Mouse (Mus musculus) bone marrow, adult 2 months (tissue): Measurements from ENCODE around the gene Actn3. TPM values are rescaled to one million over a fixed set of nuclear protein-coding genes. Genes with fewer than 3 reads are reported as not detected.
A peak's percentile ranks its signal among the peaks of the same experiment; 100 is the strongest.

ENCODE experiments used
- H3K27ac ChIP-seq: fragments of 200-500 bp; 2 replicates; pipeline ENCODE4 v1.5.1; 2012; ENCODE audit warnings: low read depth, mild to moderate bottlenecking, control low read depth, inconsistent platforms, low read length; ENCODE audit not compliant: control insufficient read depth, poor library complexity, insufficient read depth
- H3K4me1 ChIP-seq: fragments of 200-500 bp; 2 replicates; pipeline ENCODE4 v1.6.1; 2011; ENCODE audit warnings: low read length; ENCODE audit not compliant: control insufficient read depth, insufficient read depth
- H3K4me3 ChIP-seq: fragments of 200-500 bp; replicated peaks from 2 replicates; pipeline ENCODE3; 2011; ENCODE audit warnings: mild to moderate bottlenecking, low read depth, low read length, control low read depth; ENCODE audit not compliant: control insufficient read depth
- CTCF ChIP-seq: fragments of 200-500 bp; IDR thresholded peaks from 2 replicates; pipeline ENCODE4 v1.5.1; 2011; ENCODE audit warnings: low read length, control low read depth; ENCODE audit not compliant: control insufficient read depth, insufficient read depth
- POLR2A ChIP-seq: fragments of 200-500 bp; IDR thresholded peaks from 2 replicates; pipeline ENCODE4 v1.6.1; 2011; ENCODE audit warnings: low read depth, mild to moderate bottlenecking, control low read depth, low read length, borderline replicate concordance; ENCODE audit not compliant: control insufficient read depth
- WGBS: fragments of 180-500 bp; shearing (Covaris S2); methylation state at CpG from one replicate; pipeline ENCODE4 v1.1.7; 2018; 5-methylcytosine and 5-hydroxymethylcytosine counted together
- polyA plus RNA-seq: library from polyadenylated mRNA; stranded (reverse); fragments of >200 nt; gene quantifications from 2 replicates; pipeline ENCODE4 v1.2.4, GENCODE M21; 2011; ENCODE audit warnings: low replicate concordance; ENCODE audit not compliant: missing spikeins, insufficient read depth, insufficient read length

Actn3 gene
- polyA plus RNA-seq, 1 experiment = 2.1 TPM

DNA sequence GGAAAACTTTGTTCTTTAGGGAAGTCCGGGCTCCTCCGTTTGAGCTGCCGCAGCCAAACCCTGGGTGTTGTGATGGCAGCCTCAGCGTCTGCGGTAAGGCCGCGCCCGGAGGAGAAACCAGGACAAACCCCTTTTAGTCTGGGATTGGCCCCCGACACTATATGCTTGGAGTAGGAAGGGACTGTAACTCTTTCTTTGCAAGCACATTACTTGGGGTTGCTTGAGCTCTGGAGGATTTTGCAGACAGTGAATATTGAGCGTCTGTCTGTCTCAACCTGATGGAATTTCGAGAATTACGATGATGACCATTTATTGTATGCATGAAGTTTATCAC is 65.8 kb downstream of the Actn3 start:
- WGBS = 1% methylated on average over 12 of the region's 12 CpGs
- TF ChIP-seq CTCF (no peak), POLR2A (no peak)
- H3K27ac ChIP-seq = peak overlapping the region; percentile 93
- H3K4me1 ChIP-seq = no peaks in the 10 kb centered on the region; the same call in 1 of the 2 replicates
- peak overlapping the region; percentile 78 for H3K4me3 ChIP-seq

Other genes with a start within 250 kb of the Actn3 start
- gene Gm960, start 179.2 kb downstream of the Actn3 start, polyA plus RNA-seq = not detected in 2 replicates
- gene Sptbn2, start 166.7 kb downstream of the Actn3 start, polyA plus RNA-seq = 0.34 and 0.77 TPM in 2 replicates
- 6.6 and 8.3 TPM in 2 replicates for gene Rbm4b, start 121.4 kb downstream of the Actn3 start, polyA plus RNA-seq
- 19.9 and 30.3 TPM in 2 replicates for gene Rbm4, start 84.0 kb downstream of the Actn3 start, polyA plus RNA-seq
- gene Gm21992, start 66.3 kb downstream of the Actn3 start, polyA plus RNA-seq = 16.2 and 40.7 TPM in 2 replicates
- 28.4 and 38.2 TPM in 2 replicates for gene Rbm14, start 66.3 kb downstream of the Actn3 start, polyA plus RNA-seq
- gene Ccs, start 38.6 kb downstream of the Actn3 start, polyA plus RNA-seq = 77.4 and 91.7 TPM in 2 replicates
- not detected in 2 replicates for gene Ccdc87, start 38.5 kb downstream of the Actn3 start, polyA plus RNA-seq
- 19.4 and 22.2 TPM in 2 replicates for gene Ctsf, start 22.8 kb downstream of the Actn3 start, polyA plus RNA-seq
- 6.3 and 11.0 TPM in 2 replicates for gene Zdhhc24, start 759 bp upstream of the Actn3 start, polyA plus RNA-seq
- gene Bbs1, start 28.7 kb upstream of the Actn3 start, polyA plus RNA-seq = 2.4 TPM in 2 replicates
- 17.2 and 27.5 TPM in 2 replicates for gene Dpp3, start 50.4 kb upstream of the Actn3 start, polyA plus RNA-seq
- gene Peli3, start 65.2 kb upstream of the Actn3 start, polyA plus RNA-seq = not detected in 2 replicates
- gene Mrpl11, start 84.2 kb upstream of the Actn3 start, polyA plus RNA-seq = 51.6 and 60.7 TPM in 2 replicates
- 6.9 and 15.5 TPM in 2 replicates for gene Npas4, start 112.4 kb upstream of the Actn3 start, polyA plus RNA-seq
- gene Slc29a2, start 146.0 kb upstream of the Actn3 start, polyA plus RNA-seq = 1.3 and 1.7 TPM in 2 replicates
- gene B4gat1, start 160.9 kb upstream of the Actn3 start, polyA plus RNA-seq = 5.9 and 8.3 TPM in 2 replicates
- not detected in 2 replicates for gene AC124502.3, start 161.0 kb upstream of the Actn3 start, polyA plus RNA-seq
- gene Brms1, start 163.4 kb upstream of the Actn3 start, polyA plus RNA-seq = 40.6 and 68.0 TPM in 2 replicates
- gene Rin1, start 172.6 kb upstream of the Actn3 start, polyA plus RNA-seq = 0.68 and 3.6 TPM in 2 replicates
- 0.50 and 1.9 TPM in 2 replicates for gene Cd248, start 190.2 kb upstream of the Actn3 start, polyA plus RNA-seq
- gene Tmem151a, start 207.6 kb upstream of the Actn3 start, polyA plus RNA-seq = not detected in 2 replicates
- 6.1 and 15.0 TPM in 2 replicates for gene Yif1a, start 210.6 kb upstream of the Actn3 start, polyA plus RNA-seq
- 0.74 and 2.3 TPM in 2 replicates for gene Cnih2, start 220.6 kb upstream of the Actn3 start, polyA plus RNA-seq
- 25.0 and 31.8 TPM in 2 replicates for gene Rab1b, start 229.2 kb upstream of the Actn3 start, polyA plus RNA-seq
- 7.0 and 21.9 TPM in 2 replicates for gene Klc2, start 240.7 kb upstream of the Actn3 start, polyA plus RNA-seq